Comparison of ENCODE assay signal across 7 mouse cellular contexts in genomic region chr1:152678451-152678850, GRCm38 (mm10).
DNase-seq lines count a peak whose midpoint lies in the region; ATAC-seq lines count a peak whose summit lies in the region.

No protein-coding gene starts in this region.

- DNase-seq in ovary, postnatal 36 days (ENCODE audit: low spot score), result peak; percentile 29
- DNase-seq in ovary, adult 18-20 months (ENCODE audit: low spot score), result no peak
- DNase-seq in lung, postnatal 10 days, result peak; percentile 46
- peak; percentile 66 for DNase-seq in thymus, postnatal 25 days
- no peak for DNase-seq in urinary bladder, postnatal 10 days (ENCODE audit: low spot score)
- DNase-seq in layer of hippocampus, adult 9-11 months, result no peak

- peak; percentile 29 to 37; a peak in 1 of 4 replicates for ATAC-seq in hematopoietic stem cell, adult 5-6 weeks (replicated peaks in 1 of 2; ENCODE audit: insufficient read depth in 1 of 2, low FRiP score in 2 of 2, low TSS enrichment in 1 of 2, low read depth in 1 of 2, poor library complexity in 2 of 2, severe bottlenecking in 2 of 2)

Comparison
In these comparisons a context has a peak if more than half of its experiments do, and no peak if none do; other contexts are left out.
1. DNase-seq: peak in ovary, postnatal 36 days (single experiment), lung, postnatal 10 days (single experiment) and thymus, postnatal 25 days (single experiment); none in ovary, adult 18-20 months (single experiment), urinary bladder, postnatal 10 days (single experiment) and layer of hippocampus, adult 9-11 months (single experiment).